Mouse (Mus musculus) CH12F3 (cell line): ENCODE data around the gene Hist1h2af.

Source experiments
- in situ Hi-C: fragments of 300-500 bp; cut with MboI; formaldehyde crosslinking; loops from 2 replicates; pipeline ENCODE4 v1.14.3; 2020; ENCODE audit warnings: low sequenced_read_pairs

Gene Hist1h2af

DNA sequence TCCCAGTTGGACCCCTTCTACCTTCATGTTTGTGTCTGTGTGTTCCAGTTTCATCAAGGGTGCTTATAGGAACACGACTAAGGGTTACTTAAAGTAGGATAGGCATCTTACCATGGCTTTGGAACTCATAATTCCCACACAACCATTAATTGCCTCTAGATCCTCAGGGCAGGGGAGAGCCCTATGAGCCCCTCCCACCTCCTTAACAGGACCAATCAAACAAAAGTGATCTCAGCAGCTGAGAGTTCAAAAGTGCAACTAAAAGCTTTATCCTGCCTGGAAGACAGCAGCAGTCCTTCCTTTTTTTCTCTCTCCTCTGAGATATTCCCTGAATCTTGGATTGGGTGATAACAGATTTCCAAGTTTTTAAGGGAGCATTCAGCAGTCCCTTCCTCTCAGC, 23.6 kb upstream of the Hist1h2af start:
- in situ Hi-C loops, result loop anchor here (25.0 kb wide), 1 partner anchor 1573 kb away; the partner anchor contains the start of gene Zfp184

DNA sequence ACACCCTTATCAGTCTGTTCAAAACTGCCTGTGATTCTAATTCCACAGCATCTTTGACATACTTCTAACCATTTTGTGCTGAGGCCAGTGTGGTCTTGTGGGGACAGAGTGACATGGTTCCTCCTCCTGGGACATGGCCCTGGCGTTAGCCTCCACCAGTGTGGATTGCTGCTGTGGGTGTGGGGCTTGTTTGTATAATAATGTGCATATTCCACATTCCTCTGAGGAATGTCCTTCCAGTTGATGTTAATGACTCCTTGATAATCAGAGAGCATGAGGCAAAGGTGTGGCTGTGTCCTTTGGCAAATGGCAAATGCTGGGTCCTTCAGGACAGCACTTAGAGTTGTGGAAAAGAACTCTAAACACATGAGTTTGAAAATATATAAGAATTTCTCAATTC, 20.2 kb upstream of the Hist1h2af start:
- in situ Hi-C loops, result loop anchor here (25.0 kb wide), 1 partner anchor 1576 kb away; the partner anchor contains the start of gene Zfp184

DNA sequence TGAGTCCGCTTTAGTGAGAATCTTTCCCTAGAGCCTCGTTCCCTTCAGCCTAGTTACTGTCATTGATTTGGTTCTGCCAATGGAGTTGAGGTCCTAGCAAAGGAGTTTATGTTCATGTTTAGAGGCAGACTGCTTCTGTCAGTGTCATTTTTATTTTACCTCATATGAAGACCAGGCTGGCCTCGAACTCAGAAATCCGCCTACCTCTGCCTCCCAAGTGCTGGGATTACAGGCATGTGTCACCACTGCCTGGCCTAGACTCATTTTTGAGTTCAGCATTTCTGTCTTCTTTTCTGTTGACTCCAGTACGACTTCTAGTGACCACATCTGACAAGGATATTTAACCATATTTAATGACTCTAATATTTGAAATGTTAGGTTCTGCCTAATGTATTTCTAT, 18.4 kb upstream of the Hist1h2af start:
- in situ Hi-C loops, result loop anchor here (5.0 to 25.0 kb wide), 2 partner anchors 83 to 1578 kb away; partner anchors contain the start of gene Zfp184

DNA sequence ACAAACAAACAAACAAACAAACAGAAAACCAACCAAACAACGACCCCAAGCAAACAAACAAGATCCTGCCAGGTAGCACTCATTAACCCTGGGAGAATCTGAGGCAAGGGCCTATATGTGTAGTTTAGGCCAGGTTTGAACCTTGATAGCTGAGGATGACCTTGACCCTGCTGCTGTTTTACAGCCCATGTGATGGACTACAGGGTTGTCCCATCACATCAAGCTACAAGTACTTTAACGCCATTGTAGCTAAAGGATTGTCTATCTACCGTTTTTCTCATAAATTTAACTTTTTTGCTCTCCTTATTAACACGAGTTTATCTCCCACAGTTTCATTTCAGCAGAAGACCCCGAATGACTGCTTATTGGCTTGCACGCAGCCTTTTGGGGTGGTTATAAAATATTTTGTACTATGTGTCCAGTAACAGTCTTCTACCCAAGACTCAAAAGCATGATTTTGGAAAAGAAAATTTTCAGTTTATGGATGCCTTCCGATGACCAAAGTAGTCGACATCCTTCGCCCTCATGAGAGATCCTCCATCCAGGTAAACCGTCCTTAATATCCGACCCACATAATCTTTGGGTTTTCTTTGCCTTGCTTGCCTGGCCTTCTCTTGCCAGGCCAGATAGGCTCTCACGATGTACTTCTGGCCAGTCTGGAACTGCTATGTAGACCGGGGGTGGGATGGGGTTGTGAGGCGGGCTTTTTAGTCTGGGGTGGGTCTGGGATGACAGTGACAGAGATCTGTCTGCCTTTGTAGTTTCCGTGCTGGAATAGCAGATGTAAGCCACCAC, 17.7 kb upstream of the Hist1h2af start:
- in situ Hi-C loops, result loop anchor here (5.0 to 25.0 kb wide), 2 partner anchors 84 to 1579 kb away; partner anchors contain the start of gene Zfp184

DNA sequence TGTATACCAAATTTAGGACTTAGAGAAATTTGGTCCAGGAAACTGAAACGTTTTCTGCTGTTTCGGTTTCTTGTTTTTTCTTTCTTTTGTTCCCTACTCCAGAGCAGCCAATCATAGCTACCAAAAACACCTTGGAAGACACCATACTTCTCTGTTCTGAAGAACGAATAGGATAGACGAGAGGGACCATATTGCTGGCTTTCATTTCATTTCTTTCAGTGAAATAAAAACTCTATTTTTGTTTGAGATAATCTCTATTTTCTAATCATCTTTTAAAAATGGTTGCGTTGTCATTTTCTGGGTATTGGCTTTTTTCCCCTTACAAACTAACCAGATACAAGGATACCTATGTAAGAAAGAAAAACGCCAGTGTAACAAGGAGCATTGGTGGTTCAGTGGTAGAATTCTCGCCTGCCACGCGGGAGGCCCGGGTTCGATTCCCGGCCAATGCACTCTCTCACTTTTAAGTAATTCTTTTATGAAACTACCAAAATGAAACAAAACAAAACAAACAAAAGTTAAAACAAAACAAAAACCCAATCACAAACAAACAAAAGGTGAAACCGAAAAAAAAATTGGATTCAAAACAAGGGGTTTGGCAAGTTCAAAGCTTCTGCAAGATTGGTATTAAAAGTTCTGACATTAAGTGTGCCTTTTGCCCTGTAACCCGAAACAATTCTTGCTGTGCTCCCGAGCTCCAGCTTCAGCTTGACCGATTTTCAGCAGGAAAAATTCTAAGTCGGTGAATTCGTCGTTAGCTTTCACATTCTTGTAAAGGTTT, 16.7 kb upstream of the Hist1h2af start:
- in situ Hi-C loops, result loop anchor here (5.0 to 25.0 kb wide), 2 partner anchors 85 to 1580 kb away; partner anchors contain the start of gene Zfp184

DNA sequence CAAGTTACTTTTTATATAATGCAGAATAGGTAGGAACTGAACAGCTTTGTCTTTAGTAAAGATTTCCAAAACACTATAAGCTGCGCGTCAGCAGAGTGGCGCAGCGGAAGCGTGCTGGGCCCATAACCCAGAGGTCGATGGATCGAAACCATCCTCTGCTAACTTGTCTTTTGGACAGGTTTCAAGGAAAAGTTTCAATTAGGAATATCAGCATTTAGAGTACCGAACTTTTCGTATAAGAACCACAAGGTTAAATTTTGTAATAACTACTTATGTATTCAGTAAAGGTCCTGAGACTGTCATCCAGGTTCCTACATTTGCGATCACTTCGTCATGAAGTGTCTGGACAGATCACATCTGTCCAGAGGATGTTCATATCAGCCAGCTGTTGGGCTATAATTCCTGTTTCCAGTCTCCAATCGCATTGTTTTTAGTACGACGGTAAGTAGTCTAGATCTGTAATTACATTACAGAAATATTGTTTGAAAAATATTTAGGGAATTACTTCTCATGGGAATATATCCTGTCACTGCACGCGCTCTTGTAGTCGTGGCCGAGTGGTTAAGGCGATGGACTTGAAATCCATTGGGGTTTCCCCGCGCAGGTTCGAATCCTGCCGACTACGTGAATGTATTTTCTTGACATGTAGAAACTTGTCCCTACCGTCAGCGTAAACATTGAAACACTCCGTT, 16.0 kb upstream of the Hist1h2af start:
- in situ Hi-C loops, result loop anchor here (5.0 to 25.0 kb wide), 2 partner anchors 85 to 1580 kb away; partner anchors contain the start of gene Zfp184

DNA sequence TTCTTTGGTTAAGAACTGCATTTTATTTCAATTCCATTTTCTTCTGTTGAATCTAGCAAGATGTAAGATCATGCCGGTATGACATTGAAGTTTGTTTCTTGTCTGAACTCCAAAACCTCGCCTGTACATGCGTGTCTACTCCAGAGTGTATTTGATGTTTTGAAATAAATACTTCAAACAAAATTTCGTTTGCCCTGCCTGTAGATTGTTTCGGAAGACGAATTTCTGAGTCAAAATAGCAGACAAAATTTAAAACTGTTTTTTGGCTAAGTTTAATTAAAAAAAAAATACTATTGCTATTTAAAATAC, 15.5 kb upstream of the Hist1h2af start:
- in situ Hi-C loops, result loop anchor here (5.0 to 25.0 kb wide), 2 partner anchors 86 to 1581 kb away; partner anchors contain the start of gene Zfp184

DNA sequence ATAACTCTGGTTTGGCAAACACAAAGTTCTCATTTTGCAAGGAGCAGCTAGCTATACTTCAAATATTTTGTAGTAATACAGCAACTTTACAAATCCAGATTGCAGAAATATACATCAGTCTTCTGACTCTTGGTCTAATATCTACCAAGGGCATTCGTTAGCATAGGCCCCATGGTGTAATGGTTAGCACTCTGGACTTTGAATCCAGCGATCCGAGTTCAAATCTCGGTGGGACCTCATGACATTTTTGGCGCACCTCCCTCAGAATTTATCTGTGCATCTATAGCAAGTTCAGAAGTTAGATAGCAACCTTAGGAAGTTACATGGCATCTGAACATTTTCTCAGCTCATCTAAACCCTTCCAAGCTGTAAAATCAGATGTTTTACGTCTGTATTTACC, 14.8 kb upstream of the Hist1h2af start:
- in situ Hi-C loops, result loop anchor here (5.0 to 25.0 kb wide), 2 partner anchors 87 to 1582 kb away; partner anchors contain the start of gene Zfp184

DNA sequence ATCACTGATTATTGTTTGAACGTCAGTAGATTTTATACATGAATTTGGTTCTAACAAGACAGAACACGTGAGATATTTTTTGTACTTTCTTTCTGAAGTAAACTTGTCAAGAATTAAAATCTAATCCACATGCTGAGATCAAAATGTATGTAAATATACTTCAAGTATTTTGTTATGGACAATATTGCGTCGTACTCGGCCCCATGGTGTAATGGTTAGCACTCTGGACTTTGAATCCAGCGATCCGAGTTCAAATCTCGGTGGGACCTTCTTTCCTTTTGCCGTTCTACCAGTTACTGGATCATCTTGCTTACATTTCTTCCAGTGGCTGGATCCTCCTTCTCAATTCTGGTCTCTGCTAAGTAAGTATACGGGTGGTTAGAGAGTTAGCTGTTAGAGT, 14.3 kb upstream of the Hist1h2af start:
- in situ Hi-C loops, result loop anchor here (5.0 to 25.0 kb wide), 2 partner anchors 87 to 1582 kb away; partner anchors contain the start of gene Zfp184

DNA sequence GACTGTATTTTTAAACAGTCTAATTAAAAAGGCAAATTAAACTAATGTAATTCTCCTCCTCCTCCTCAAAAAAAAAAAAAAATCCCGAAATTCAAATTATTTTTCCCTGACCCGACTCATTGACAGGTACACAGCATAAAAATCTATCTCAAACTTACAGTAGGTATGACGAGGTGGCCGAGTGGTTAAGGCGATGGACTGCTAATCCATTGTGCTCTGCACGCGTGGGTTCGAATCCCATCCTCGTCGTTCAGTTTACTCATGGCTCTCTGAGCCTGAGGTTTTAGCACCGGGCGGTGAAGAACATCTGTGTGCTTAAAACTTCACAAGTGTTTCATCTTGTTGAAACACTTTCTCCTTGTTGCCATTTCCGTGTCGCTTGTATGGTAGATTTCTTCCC, 12.0 kb upstream of the Hist1h2af start:
- in situ Hi-C loops, result loop anchor here (10.0 to 25.0 kb wide), 2 partner anchors 1487 to 1584 kb away; partner anchors contain the start of genes Hist1h2ah, Hist1h2bk and Zfp184

DNA sequence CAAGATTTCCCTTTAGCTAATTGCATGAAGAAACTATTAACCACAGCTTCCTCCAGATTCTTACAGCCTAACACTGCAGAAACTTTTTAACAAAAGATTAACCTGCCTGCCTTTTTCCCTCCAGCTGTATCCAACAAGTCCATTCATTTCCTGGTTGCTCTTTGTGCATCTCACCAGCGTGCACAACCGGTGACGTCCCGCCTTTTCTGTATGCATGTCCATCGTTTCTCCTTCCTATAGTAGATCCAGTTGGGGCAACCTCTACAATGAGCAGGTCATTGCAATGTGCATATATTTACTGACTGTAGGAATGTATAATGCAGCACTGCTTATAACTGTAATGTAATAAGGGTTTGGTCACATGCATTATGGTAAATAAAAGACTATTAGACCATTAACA, 9.7 kb upstream of the Hist1h2af start:
- in situ Hi-C loops, result loop anchor here (10.0 to 25.0 kb wide), 2 partner anchors 1489 to 1587 kb away; partner anchors contain the start of genes Hist1h2ah, Hist1h2bk and Zfp184

DNA sequence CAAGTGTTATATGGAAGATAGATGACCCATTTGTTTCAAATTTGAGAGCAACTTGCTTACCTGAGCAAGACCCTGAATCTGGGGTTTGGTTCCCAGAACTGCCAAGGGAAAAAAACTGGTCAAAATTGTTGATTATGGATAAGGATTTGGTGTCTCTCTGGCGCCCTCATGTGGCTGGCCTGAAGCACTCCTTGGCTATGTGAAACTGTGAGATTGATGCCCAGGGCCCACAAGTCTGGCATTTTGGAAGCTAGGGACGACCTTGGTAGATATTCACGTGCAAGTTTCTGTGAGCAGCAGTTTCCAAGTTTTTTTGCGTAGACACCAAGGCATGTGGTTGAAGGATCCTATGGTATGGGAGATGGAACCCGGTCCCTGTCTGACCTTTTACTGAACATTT, 9.1 kb upstream of the Hist1h2af start:
- in situ Hi-C loops, result loop anchor here (10.0 to 25.0 kb wide), 2 partner anchors 1490 to 1587 kb away; partner anchors contain the start of genes Hist1h2ah, Hist1h2bk and Zfp184

DNA sequence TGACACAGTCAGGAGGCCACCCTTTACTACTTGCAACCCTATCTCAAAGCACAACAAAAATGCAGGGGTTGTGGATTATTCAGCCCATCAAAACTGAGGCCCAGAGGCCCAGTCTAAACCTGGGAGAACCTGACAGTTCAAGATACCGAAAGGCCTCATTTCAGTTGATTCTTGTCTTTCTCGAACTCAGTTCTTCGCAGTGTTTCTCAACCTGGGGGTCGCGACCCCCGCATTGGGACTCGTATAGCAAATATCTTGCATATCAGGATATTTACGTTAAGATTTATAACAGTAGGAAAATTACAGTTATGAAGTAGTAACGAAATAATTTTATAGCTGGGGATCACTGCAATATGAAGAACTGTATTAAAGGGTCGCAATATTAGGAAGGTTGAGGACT, 7.8 kb upstream of the Hist1h2af start:
- in situ Hi-C loops, result loop anchor here (10.0 kb wide), 1 partner anchor 1491 kb away; the partner anchor contains the start of genes Hist1h2ah and Hist1h2bk

DNA sequence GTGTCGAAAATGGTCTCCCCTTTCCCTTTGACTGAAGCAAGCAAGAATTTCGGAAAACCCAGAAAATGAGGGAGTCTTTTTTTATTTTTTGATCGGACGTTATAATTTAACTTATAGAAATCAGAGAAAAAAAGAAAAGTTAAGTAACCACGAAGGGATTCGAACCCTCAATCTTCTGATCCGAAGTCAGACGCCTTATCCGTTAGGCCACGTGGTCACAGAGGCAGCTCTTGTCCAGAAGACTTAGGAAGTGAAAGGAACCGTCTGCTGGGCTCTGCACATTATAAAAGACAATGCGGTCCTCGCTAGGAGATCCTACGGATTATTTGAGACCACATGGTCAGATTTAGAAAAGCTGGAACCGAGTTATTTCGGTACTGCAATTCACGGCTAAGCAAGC, 7.4 kb upstream of the Hist1h2af start:
- in situ Hi-C loops, result loop anchor here (10.0 kb wide), 1 partner anchor 1492 kb away; the partner anchor contains the start of genes Hist1h2ah and Hist1h2bk

DNA sequence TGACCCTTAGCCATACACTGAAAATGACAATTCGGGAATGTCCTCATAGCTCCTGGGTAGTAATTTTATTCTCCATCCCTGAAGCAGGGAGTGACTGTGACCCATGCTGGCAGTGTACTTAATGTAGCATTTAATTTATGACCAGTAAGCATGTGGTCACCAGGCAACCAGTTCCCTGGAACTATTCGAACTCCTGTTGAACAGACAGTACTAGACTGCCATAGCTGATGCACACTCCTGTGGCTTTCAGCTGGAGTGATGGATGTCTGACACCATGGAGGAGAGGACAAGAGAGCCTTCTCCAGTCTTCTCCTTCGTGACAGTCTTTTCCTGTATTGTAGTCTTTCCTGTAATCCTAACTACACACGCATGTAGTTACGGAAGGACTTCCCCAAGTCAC, 4.7 kb upstream of the Hist1h2af start:
- in situ Hi-C loops, result loop anchor here (10.0 kb wide), 1 partner anchor 1494 kb away; the partner anchor contains the start of genes Hist1h2ah and Hist1h2bk

DNA sequence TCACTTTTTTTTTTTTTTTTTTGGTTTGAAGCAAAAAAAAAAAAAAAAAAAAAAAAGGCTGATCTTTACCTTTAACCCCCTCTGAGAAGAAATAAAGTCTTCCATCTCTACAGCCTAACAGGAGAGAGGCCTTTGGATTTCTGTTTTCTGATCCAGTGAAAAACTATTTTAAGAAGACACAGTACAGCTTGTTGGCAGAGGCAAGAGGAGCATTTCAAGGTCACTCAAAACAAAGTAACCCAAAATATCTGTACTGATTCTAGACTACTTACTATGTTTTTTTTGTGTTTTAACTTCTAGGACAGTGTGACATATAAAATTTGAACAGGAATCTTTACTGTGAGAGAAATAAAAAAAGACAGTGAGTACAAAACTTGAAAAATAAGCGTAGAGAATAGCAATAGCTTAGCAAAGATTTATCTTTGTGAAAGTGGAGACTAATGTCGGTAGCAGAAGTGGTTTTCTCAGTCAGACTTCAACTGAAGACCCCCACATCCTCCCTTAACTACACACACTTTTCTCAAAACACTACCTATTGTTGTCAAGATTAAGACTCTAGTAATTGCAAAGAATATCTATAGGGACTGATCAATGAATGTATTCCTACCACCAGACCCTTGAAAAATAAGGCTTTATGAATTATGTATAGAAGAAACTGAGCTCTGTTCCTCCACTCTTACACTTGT, 4.1 kb upstream of the Hist1h2af start:
- in situ Hi-C loops, result loop anchor here (10.0 kb wide), 1 partner anchor 1495 kb away; the partner anchor contains the start of genes Hist1h2ah and Hist1h2bk

DNA sequence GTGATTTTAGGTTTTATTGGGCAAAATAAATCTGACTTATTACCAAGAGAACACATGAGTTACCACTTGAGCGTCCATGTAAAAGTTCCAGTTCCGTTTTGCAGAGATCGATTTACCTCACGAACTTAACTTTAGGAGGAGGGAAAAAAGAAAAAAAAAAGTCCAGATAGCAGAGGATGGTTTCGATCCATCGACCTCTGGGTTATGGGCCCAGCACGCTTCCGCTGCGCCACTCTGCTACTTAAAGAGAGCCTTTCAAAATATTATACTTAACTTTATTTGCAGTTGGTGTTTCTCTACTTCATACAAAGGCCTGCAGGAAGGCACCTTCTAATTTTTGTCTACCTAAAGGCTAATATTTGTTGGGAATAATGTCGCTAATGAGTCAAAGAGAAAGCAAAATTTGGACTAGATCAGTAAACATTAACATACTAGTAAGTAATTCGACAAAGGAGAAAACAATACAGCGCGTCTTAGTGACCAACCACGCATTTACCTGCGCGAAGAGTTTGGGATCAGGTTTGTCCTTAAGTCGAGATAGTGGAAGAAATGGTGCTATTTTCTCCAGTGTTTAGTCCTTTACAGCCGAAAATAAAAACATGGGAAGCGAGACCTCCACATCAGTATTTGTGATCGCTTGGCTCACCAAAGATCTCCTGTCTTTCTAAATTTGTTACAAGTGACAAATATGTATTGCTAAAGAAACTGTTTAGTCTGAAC, 3.4 kb upstream of the Hist1h2af start:
- in situ Hi-C loops, result no loop called here

DNA sequence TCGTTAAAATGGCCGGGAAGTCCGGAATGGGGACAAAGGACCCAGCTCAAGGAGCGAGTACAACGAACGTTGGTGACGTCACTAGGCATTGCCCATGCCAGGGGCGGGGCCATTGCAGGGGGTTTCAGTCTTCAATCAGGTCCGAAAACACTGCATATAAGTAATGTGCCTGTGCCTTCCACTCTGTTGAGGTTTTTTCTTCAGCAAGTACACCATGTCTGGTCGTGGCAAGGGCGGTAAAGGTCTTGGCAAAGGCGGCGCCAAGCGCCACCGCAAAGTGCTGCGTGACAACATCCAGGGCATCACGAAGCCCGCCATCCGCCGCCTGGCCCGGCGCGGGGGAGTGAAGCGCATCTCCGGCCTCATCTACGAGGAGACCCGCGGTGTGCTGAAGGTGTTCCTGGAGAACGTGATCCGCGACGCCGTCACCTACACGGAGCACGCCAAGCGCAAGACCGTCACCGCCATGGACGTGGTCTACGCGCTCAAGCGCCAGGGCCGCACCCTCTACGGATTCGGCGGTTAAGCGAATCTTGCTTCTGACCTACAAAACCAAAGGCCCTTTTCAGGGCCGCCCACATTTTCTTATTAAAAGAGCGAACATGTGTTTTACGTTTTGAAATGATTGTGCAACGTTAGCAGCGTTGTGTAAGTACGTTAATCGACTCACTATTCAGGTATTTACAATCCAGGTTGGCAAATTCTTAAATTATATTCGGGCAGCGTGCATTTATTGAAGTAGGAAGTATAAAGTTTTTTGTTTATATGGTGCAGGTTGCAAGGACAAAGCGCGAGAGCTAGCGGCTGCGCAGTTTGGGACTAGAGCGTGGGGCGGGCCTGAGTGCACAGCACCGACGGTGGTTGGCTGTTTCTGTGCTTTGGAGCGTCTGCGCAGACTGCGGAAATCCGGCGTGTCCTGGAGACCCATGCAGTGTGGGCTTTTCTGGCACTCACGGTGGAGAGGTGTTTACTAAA, 2.5 kb upstream of the Hist1h2af start, which contains the start of gene Hist1h4h:
Gene Hist1h4h, plus strand, starts transcription at position 150 of the 975 bp plus-strand sequence.
- in situ Hi-C loops, result no loop called here
